Mouse (Mus musculus) layer of hippocampus, adult 2 months (tissue): ENCODE results near the gene Gm13272. TPM values are rescaled to one million over a fixed set of nuclear protein-coding genes. Genes with fewer than 3 reads are reported as not detected.
"Not testable (repeated sequence)": the region's sequence is repeated elsewhere in the genome, so short reads cannot be mapped to it uniquely, and the experiment has no call there.

Experiments
- DNase-seq, 2 experiments: peaks; one replicate each; pipeline ENCODE4 v3.0.0; 2022; ENCODE audit warnings: low spot score in 2 of 2
- H3K27ac ChIP-seq: fragments of 200-600 bp; 2 replicates; pipeline ENCODE4 v1.8.1; 2022
- H3K4me3 ChIP-seq: fragments of 200-600 bp; 2 replicates; pipeline ENCODE4 v1.8.1; 2022; ENCODE audit warnings: mild to moderate bottlenecking
- CTCF ChIP-seq: fragments of 200-600 bp; conservative IDR thresholded peaks from 2 replicates; pipeline ENCODE4 v1.8.1; 2022; ENCODE audit warnings: antibody characterized with exemption, mild to moderate bottlenecking, moderate library complexity
- total RNA-seq, 2 experiments: library from RNA; stranded (reverse); gene quantifications; 2 replicates each; pipeline ENCODE4 v1.2.3; 2021

Gene Gm13272
- total RNA-seq, 2 experiments from 2014 or later, result not detected

GRCm38 (mm10) chr4:88760431-88760830 is 19.2 kb upstream of the Gm13272 start:
- peak; percentile 35 to 49 for DNase-seq
- TF ChIP-seq CTCF, result peak; percentile 70
- H3K27ac ChIP-seq, result not testable (repeated sequence)
- H3K4me3 ChIP-seq, result peak overlapping the region; percentile 30; the same call in 1 of the 2 replicates

- not testable (repeated sequence) for H3K4me3 ChIP-seq, H3K27ac ChIP-seq
- peak; percentile 43 for TF ChIP-seq CTCF
- peak; percentile 60 to 73 for DNase-seq
These were observed 17.9 kb upstream of the Gm13272 start for GRCm38 (mm10) chr4:88761776-88762175.

GRCm38 (mm10) chr4:88762341-88762740 is 17.3 kb upstream of the Gm13272 start:
- not testable (repeated sequence) for DNase-seq, H3K27ac ChIP-seq, H3K4me3 ChIP-seq

- peak; percentile 71 for TF ChIP-seq CTCF
- not testable (repeated sequence) for H3K27ac ChIP-seq
- DNase-seq, result peak; percentile 16 to 25
- H3K4me3 ChIP-seq, result peak overlapping the region; percentile 29; the same call in 1 of the 2 replicates
These were observed 16.1 kb upstream of the Gm13272 start for GRCm38 (mm10) chr4:88763384-88764018.

GRCm38 (mm10) chr4:88773534-88773933 is 6.1 kb upstream of the Gm13272 start, which contains the start of gene Gm13290:
Gene Gm13290 (plus strand): TSS chr4:88773834.
- not testable (repeated sequence) for DNase-seq, H3K27ac ChIP-seq

GRCm38 (mm10) chr4:88776622-88777021 is 3.0 kb upstream of the Gm13272 start, which contains the start of gene Gm13289:
Gene Gm13289 (plus strand): TSS chr4:88776922.
- not testable (repeated sequence) for H3K4me3 ChIP-seq, DNase-seq, H3K27ac ChIP-seq

More at GRCm38 (mm10) chr4:88773534-88773933, 6.1 kb upstream of the Gm13272 start, which contains the start of gene Gm13290:
- H3K4me3 ChIP-seq, result not testable (repeated sequence)

GRCm38 (mm10) chr4:88780320-88780719 is 670 bp downstream of the Gm13272 start:
- not testable (repeated sequence) for H3K27ac ChIP-seq, DNase-seq, H3K4me3 ChIP-seq

- H3K4me3 ChIP-seq, result not testable (repeated sequence)
These were observed 2.2 kb downstream of the Gm13272 start, which contains the start of gene Ifnz for GRCm38 (mm10) chr4:88781831-88782230. Gene Ifnz (plus strand): TSS chr4:88782131.

GRCm38 (mm10) chr4:88782335-88782734 is 2.7 kb downstream of the Gm13272 start:
- DNase-seq, H3K27ac ChIP-seq, H3K4me3 ChIP-seq: not testable (repeated sequence)
- peak; percentile 23 for TF ChIP-seq CTCF

More at GRCm38 (mm10) chr4:88781831-88782230, 2.2 kb downstream of the Gm13272 start, which contains the start of gene Ifnz:
- DNase-seq, H3K27ac ChIP-seq: not testable (repeated sequence)

GRCm38 (mm10) chr4:88785409-88785808 is 5.8 kb downstream of the Gm13272 start, which contains the start of gene Gm13276:
Gene Gm13276 (plus strand): TSS chr4:88785709.
- not testable (repeated sequence) for H3K27ac ChIP-seq, H3K4me3 ChIP-seq, DNase-seq

- TF ChIP-seq CTCF, result peak; percentile 58
- H3K4me3 ChIP-seq, result not testable (repeated sequence)
- DNase-seq, result peak; percentile 58 to 66
These were observed 8.8 kb downstream of the Gm13272 start, which contains the start of gene Gm13277 for GRCm38 (mm10) chr4:88788402-88788801. Gene Gm13277 (plus strand): TSS chr4:88788632.

GRCm38 (mm10) chr4:88791250-88791649 is 11.6 kb downstream of the Gm13272 start, which contains the start of gene Gm13278:
Gene Gm13278 (plus strand): TSS chr4:88791550.
- DNase-seq, H3K27ac ChIP-seq, H3K4me3 ChIP-seq: not testable (repeated sequence)

More at GRCm38 (mm10) chr4:88788402-88788801, 8.8 kb downstream of the Gm13272 start, which contains the start of gene Gm13277:
- not testable (repeated sequence) for H3K27ac ChIP-seq

- peak; percentile 41 to 60 for DNase-seq
- H3K4me3 ChIP-seq, result peak within 1 kb of the TSS; percentile 14
- TF ChIP-seq CTCF, result peak; percentile 57
- H3K27ac ChIP-seq, result not testable (repeated sequence)
These were observed 14.5 kb downstream of the Gm13272 start, which contains the start of gene Gm13275 for GRCm38 (mm10) chr4:88793936-88794675. Gene Gm13275 (plus strand): TSS chr4:88794487.

- H3K27ac ChIP-seq, DNase-seq: not testable (repeated sequence)
These were observed 17.4 kb downstream of the Gm13272 start, which contains the start of gene Gm13279 for GRCm38 (mm10) chr4:88797097-88797496. Gene Gm13279 (plus strand): TSS chr4:88797397.

GRCm38 (mm10) chr4:88799365-88799764 is 19.7 kb downstream of the Gm13272 start, which contains the start of gene Gm13285:
Gene Gm13285 (plus strand): TSS chr4:88799665.
- DNase-seq, H3K27ac ChIP-seq, H3K4me3 ChIP-seq: not testable (repeated sequence)

More at GRCm38 (mm10) chr4:88797097-88797496, 17.4 kb downstream of the Gm13272 start, which contains the start of gene Gm13279:
- not testable (repeated sequence) for H3K4me3 ChIP-seq

- H3K4me3 ChIP-seq, DNase-seq, H3K27ac ChIP-seq: not testable (repeated sequence)
These were observed 23.3 kb downstream of the Gm13272 start, which contains the start of gene Gm13287 for GRCm38 (mm10) chr4:88802954-88803353. Gene Gm13287 (plus strand): TSS chr4:88803254.

GRCm38 (mm10) chr4:88805231-88805630 is 25.6 kb downstream of the Gm13272 start, which contains the start of gene Gm13288:
Gene Gm13288 (plus strand): TSS chr4:88805531.
- H3K4me3 ChIP-seq, H3K27ac ChIP-seq, DNase-seq: not testable (repeated sequence)
